Mouse (Mus musculus) ovary, adult 2 months (tissue): ENCODE data around the gene B3gnt3. TPM values are rescaled to one million over a fixed set of nuclear protein-coding genes. Genes with fewer than 3 reads are reported as not detected.

Source experiments
- polyA plus RNA-seq: library from polyadenylated mRNA; depleted of rRNA; stranded (reverse); fragments of >200 nt; gene quantifications from 2 replicates; pipeline ENCODE4 v1.2.3, GENCODE M21; 2012; rRNA removed

B3gnt3 gene
- 9.5 and 13.4 TPM in 2 replicates for polyA plus RNA-seq

GRCm38 (mm10) chr8:71701414-71702086 is at the start of gene B3gnt3:
Gene B3gnt3, minus strand, starts transcription at chr8:71701789.

GRCm38 (mm10) chr8:71725122-71725924 is 23.7 kb upstream of the B3gnt3 start, which contains the start of gene Fcho1:
Gene Fcho1, minus strand, starts transcription at chr8:71725716.

GRCm38 (mm10) chr8:71689028-71689427 is 12.6 kb downstream of the B3gnt3 start, which contains the start of gene Insl3:
Gene Insl3, plus strand, starts transcription at chr8:71689214.

GRCm38 (mm10) chr8:71676020-71676741 is 25.4 kb downstream of the B3gnt3 start, which contains the start of gene Jak3:
Gene Jak3, plus strand, starts transcription at chr8:71676296.

GRCm38 (mm10) chr8:71671549-71671965 is 30.0 kb downstream of the B3gnt3 start, which contains the start of gene Unc13a:
Gene Unc13a, minus strand, starts transcription at chr8:71671757.

Other genes starting within 250 kb of the B3gnt3 start
- 123 and 134 TPM in 2 replicates for gene Abhd8, start 238.1 kb downstream of the B3gnt3 start, polyA plus RNA-seq
- gene Mrpl34, start 236.8 kb downstream of the B3gnt3 start, polyA plus RNA-seq: 126 and 156 TPM in 2 replicates
- gene Dda1, start 232.6 kb downstream of the B3gnt3 start, polyA plus RNA-seq: 106 and 116 TPM in 2 replicates
- gene Ano8, start 215.8 kb downstream of the B3gnt3 start, polyA plus RNA-seq: 51.3 and 72.4 TPM in 2 replicates
- 62.6 and 70.6 TPM in 2 replicates for gene Gtpbp3, start 213.7 kb downstream of the B3gnt3 start, polyA plus RNA-seq
- gene Plvap, start 190.0 kb downstream of the B3gnt3 start, polyA plus RNA-seq: 127 and 165 TPM in 2 replicates
- 0.21 and 0.85 TPM in 2 replicates for gene Ccdc194, start 176.1 kb downstream of the B3gnt3 start, polyA plus RNA-seq
- 1,406 and 1,805 TPM in 2 replicates for gene Bst2, start 164.3 kb downstream of the B3gnt3 start, polyA plus RNA-seq
- gene Mvb12a, start 158.9 kb downstream of the B3gnt3 start, polyA plus RNA-seq: 244 and 264 TPM in 2 replicates
- 22.7 and 37.6 TPM in 2 replicates for gene Tmem221, start 142.9 kb downstream of the B3gnt3 start, polyA plus RNA-seq
- gene Nxnl1, start 135.2 kb downstream of the B3gnt3 start, polyA plus RNA-seq: 0.10 and 0.16 TPM in 2 replicates
- 457 and 488 TPM in 2 replicates for gene Slc27a1, start 132.9 kb downstream of the B3gnt3 start, polyA plus RNA-seq
- 330 and 475 TPM in 2 replicates for gene Pgls, start 109.6 kb downstream of the B3gnt3 start, polyA plus RNA-seq
- 9.1 and 11.0 TPM in 2 replicates for gene Fam129c, start 104.1 kb downstream of the B3gnt3 start, polyA plus RNA-seq
- 345 and 390 TPM in 2 replicates for gene Colgalt1, start 90.8 kb downstream of the B3gnt3 start, polyA plus RNA-seq
- gene Unc13a, start 30.0 kb downstream of the B3gnt3 start, polyA plus RNA-seq: 1.6 and 2.0 TPM in 2 replicates
- gene Jak3, start 25.5 kb downstream of the B3gnt3 start, polyA plus RNA-seq: 26.2 and 28.2 TPM in 2 replicates
- gene Insl3, start 12.6 kb downstream of the B3gnt3 start, polyA plus RNA-seq: 614 and 743 TPM in 2 replicates
- 17.0 and 20.9 TPM in 2 replicates for gene Fcho1, start 23.9 kb upstream of the B3gnt3 start, polyA plus RNA-seq
- 0.28 and 0.37 TPM in 2 replicates for gene Zfp709, start 180.2 kb upstream of the B3gnt3 start, polyA plus RNA-seq
- 0.95 and 1.0 TPM in 2 replicates for gene Zfp882, start 206.8 kb upstream of the B3gnt3 start, polyA plus RNA-seq
- 2.4 and 2.6 TPM in 2 replicates for gene Zfp617, start 206.8 kb upstream of the B3gnt3 start, polyA plus RNA-seq
- gene Zfp961, start 249.2 kb upstream of the B3gnt3 start, polyA plus RNA-seq: 3.5 and 4.3 TPM in 2 replicates